Mouse (Mus musculus): ENCODE measurements around the gene Cdh3.

The Cdh3 gene

DNA sequence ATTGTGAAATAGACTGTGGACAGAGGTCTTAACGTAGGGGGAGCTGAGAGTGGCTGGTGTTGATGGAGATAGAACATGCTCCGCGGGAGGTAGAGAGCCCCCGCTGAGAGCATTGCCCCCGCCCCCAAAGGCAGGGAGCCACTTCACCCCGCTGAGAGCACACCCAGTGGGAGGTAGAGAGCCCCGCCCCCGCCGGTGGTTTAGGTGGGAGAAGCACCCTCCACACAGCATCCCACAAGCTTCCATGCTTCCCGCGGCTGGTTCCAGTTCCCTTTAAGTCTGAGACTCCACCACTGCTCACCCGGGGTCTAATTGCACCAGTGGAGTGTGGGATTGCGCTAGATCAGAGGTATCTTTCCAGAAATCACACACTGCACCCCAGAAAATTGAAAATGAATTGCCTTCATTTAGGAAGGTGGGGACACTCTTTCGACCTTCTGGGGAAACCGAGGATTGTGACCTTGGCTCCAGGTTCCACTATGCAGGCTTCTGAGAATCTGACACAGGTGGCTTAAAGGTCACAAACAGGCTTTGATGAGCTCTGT lies 96.0 kb downstream of the Cdh3 start:
- peak; percentile 74 for DNase-seq (ENCODE audit: low read depth, low spot score)

Measured in ZHBTc4 (cell line).